Mouse (Mus musculus): ENCODE measurements at regions not wholly inside any gene's neighbourhood (a gene's known extent, or its start where the extent isn't known, plus 50 kb on each side); places are given as distances from the start of the nearest gene placed in this dataset.
"Not testable (repeated sequence)": the region's sequence is repeated elsewhere in the genome, so short reads cannot be mapped to it uniquely, and the experiment has no call there.

GRCm38 (mm10) chr14:53599299-53599698 lies 654.6 kb downstream of the Dad1 start:
- not testable (repeated sequence) for H3K27ac ChIP-seq (ENCODE audit: low read depth, low read length); H3K36me3 ChIP-seq (ENCODE audit: control insufficient read depth, insufficient read depth, low read length); H3K27me3 ChIP-seq (ENCODE audit: control insufficient read depth, insufficient read depth, low read length); H3K9me3 ChIP-seq (ENCODE audit: control insufficient read depth, low read length); H3K9ac ChIP-seq (ENCODE audit: low read depth, low read length); ATAC-seq (ENCODE audit: low FRiP score, low TSS enrichment); H3K4me2 ChIP-seq (replicated peaks; ENCODE audit: low read depth, low read length); H3K4me1 ChIP-seq (ENCODE audit: control insufficient read depth, insufficient read depth, low read length); H3K4me3 ChIP-seq (ENCODE audit: low read length)
- WGBS = 69% methylated on average over 3 of the region's 3 CpGs

GRCm38 (mm10) chr14:53597287-53597686 lies 656.6 kb downstream of the Dad1 start:
- ATAC-seq (ENCODE audit: low FRiP score, low TSS enrichment) = not testable (repeated sequence)

GRCm38 (mm10) chr14:53590601-53591000 lies 663.3 kb downstream of the Dad1 start:
- H3K27ac ChIP-seq (ENCODE audit: low read depth, low read length); H3K9ac ChIP-seq (ENCODE audit: low read depth, low read length); H3K4me2 ChIP-seq (replicated peaks; ENCODE audit: low read depth, low read length); H3K36me3 ChIP-seq (ENCODE audit: control insufficient read depth, insufficient read depth, low read length); H3K4me3 ChIP-seq (ENCODE audit: low read length); H3K4me1 ChIP-seq (ENCODE audit: control insufficient read depth, insufficient read depth, low read length); ATAC-seq (ENCODE audit: low FRiP score, low TSS enrichment); H3K9me3 ChIP-seq (ENCODE audit: control insufficient read depth, low read length); H3K27me3 ChIP-seq (ENCODE audit: control insufficient read depth, insufficient read depth, low read length): not testable (repeated sequence)
- WGBS = 39% methylated on average over 6 of the region's 6 CpGs

More at GRCm38 (mm10) chr14:53597287-53597686, 656.6 kb downstream of the Dad1 start:
- not testable (repeated sequence) for H3K4me3 ChIP-seq (ENCODE audit: low read length); H3K36me3 ChIP-seq (ENCODE audit: control insufficient read depth, insufficient read depth, low read length); H3K4me2 ChIP-seq (replicated peaks; ENCODE audit: low read depth, low read length); H3K27ac ChIP-seq (ENCODE audit: low read depth, low read length); H3K27me3 ChIP-seq (ENCODE audit: control insufficient read depth, insufficient read depth, low read length); H3K9ac ChIP-seq (ENCODE audit: low read depth, low read length); H3K4me1 ChIP-seq (ENCODE audit: control insufficient read depth, insufficient read depth, low read length); H3K9me3 ChIP-seq (ENCODE audit: control insufficient read depth, low read length)

- H3K36me3 ChIP-seq (ENCODE audit: control insufficient read depth, insufficient read depth, low read length); H3K9me3 ChIP-seq (ENCODE audit: control insufficient read depth, low read length); H3K27me3 ChIP-seq (ENCODE audit: control insufficient read depth, insufficient read depth, low read length); H3K9ac ChIP-seq (ENCODE audit: low read depth, low read length); H3K4me3 ChIP-seq (ENCODE audit: low read length); H3K4me1 ChIP-seq (ENCODE audit: control insufficient read depth, insufficient read depth, low read length); ATAC-seq (ENCODE audit: low FRiP score, low TSS enrichment); H3K4me2 ChIP-seq (replicated peaks; ENCODE audit: low read depth, low read length); H3K27ac ChIP-seq (ENCODE audit: low read depth, low read length): not testable (repeated sequence)
- WGBS = 89% methylated on average over 6 of the region's 6 CpGs
Observed at GRCm38 (mm10) chr14:53582528-53582927, 671.4 kb downstream of the Dad1 start.

- H3K4me3 ChIP-seq (ENCODE audit: low read length); H3K4me2 ChIP-seq (replicated peaks; ENCODE audit: low read depth, low read length); ATAC-seq (ENCODE audit: low FRiP score, low TSS enrichment); H3K9ac ChIP-seq (ENCODE audit: low read depth, low read length); H3K27me3 ChIP-seq (ENCODE audit: control insufficient read depth, insufficient read depth, low read length); H3K9me3 ChIP-seq (ENCODE audit: control insufficient read depth, low read length); H3K4me1 ChIP-seq (ENCODE audit: control insufficient read depth, insufficient read depth, low read length); H3K36me3 ChIP-seq (ENCODE audit: control insufficient read depth, insufficient read depth, low read length); H3K27ac ChIP-seq (ENCODE audit: low read depth, low read length): not testable (repeated sequence)
- WGBS = 49% methylated on average over 3 of the region's 3 CpGs
Observed at GRCm38 (mm10) chr14:53581734-53582133, 672.2 kb downstream of the Dad1 start.

GRCm38 (mm10) chr14:53576927-53577326 lies 677.0 kb downstream of the Dad1 start:
- not testable (repeated sequence) for H3K4me3 ChIP-seq (ENCODE audit: low read length); H3K4me1 ChIP-seq (ENCODE audit: control insufficient read depth, insufficient read depth, low read length); ATAC-seq (ENCODE audit: low FRiP score, low TSS enrichment); H3K27ac ChIP-seq (ENCODE audit: low read depth, low read length); H3K9me3 ChIP-seq (ENCODE audit: control insufficient read depth, low read length); H3K27me3 ChIP-seq (ENCODE audit: control insufficient read depth, insufficient read depth, low read length); H3K4me2 ChIP-seq (replicated peaks; ENCODE audit: low read depth, low read length); H3K36me3 ChIP-seq (ENCODE audit: control insufficient read depth, insufficient read depth, low read length); H3K9ac ChIP-seq (ENCODE audit: low read depth, low read length)
- WGBS = 95% methylated on average over 1 of the region's 1 CpGs

- H3K36me3 ChIP-seq (ENCODE audit: control insufficient read depth, insufficient read depth, low read length); ATAC-seq (ENCODE audit: low FRiP score, low TSS enrichment); H3K9ac ChIP-seq (ENCODE audit: low read depth, low read length); H3K4me3 ChIP-seq (ENCODE audit: low read length); H3K27ac ChIP-seq (ENCODE audit: low read depth, low read length); H3K9me3 ChIP-seq (ENCODE audit: control insufficient read depth, low read length); H3K4me2 ChIP-seq (replicated peaks; ENCODE audit: low read depth, low read length); H3K4me1 ChIP-seq (ENCODE audit: control insufficient read depth, insufficient read depth, low read length); H3K27me3 ChIP-seq (ENCODE audit: control insufficient read depth, insufficient read depth, low read length): not testable (repeated sequence)
- WGBS = 89% methylated on average over 1 of the region's 1 CpGs
Observed at GRCm38 (mm10) chr14:53572701-53573100, 681.2 kb downstream of the Dad1 start.

GRCm38 (mm10) chr14:53562606-53563005 lies 691.3 kb downstream of the Dad1 start:
- Histone ChIP-seq H3K27me3 (ENCODE audit: control insufficient read depth, insufficient read depth, low read length) (no peaks in the 10 kb centered on the region), H3K4me3 (ENCODE audit: low read length) (no peak overlapping the region), H3K36me3 (ENCODE audit: control insufficient read depth, insufficient read depth, low read length) (no peaks in the 10 kb centered on the region), H3K9me3 (ENCODE audit: control insufficient read depth, low read length) (no peaks in the 10 kb centered on the region), H3K4me2 (replicated peaks; ENCODE audit: low read depth, low read length) (no peak overlapping the region), H3K4me1 (ENCODE audit: control insufficient read depth, insufficient read depth, low read length) (no peaks in the 10 kb centered on the region), H3K9ac (ENCODE audit: low read depth, low read length) (no peak overlapping the region), H3K27ac (ENCODE audit: low read depth, low read length) (no peak overlapping the region)
- 51% methylated on average over 2 of the region's 2 CpGs for WGBS
- ATAC-seq (ENCODE audit: low FRiP score, low TSS enrichment) = no peak

GRCm38 (mm10) chr14:53560146-53560545 lies 693.8 kb downstream of the Dad1 start:
- not testable (repeated sequence) for H3K4me2 ChIP-seq (replicated peaks; ENCODE audit: low read depth, low read length); H3K9me3 ChIP-seq (ENCODE audit: control insufficient read depth, low read length); H3K27ac ChIP-seq (ENCODE audit: low read depth, low read length); ATAC-seq (ENCODE audit: low FRiP score, low TSS enrichment); H3K36me3 ChIP-seq (ENCODE audit: control insufficient read depth, insufficient read depth, low read length); H3K4me3 ChIP-seq (ENCODE audit: low read length); H3K9ac ChIP-seq (ENCODE audit: low read depth, low read length); H3K27me3 ChIP-seq (ENCODE audit: control insufficient read depth, insufficient read depth, low read length); H3K4me1 ChIP-seq (ENCODE audit: control insufficient read depth, insufficient read depth, low read length)
- whole genome bisulfite sequencing = 82% methylated on average over 5 of the region's 5 CpGs

- not testable (repeated sequence) for ATAC-seq (ENCODE audit: low FRiP score, low TSS enrichment); H3K27ac ChIP-seq (ENCODE audit: low read depth, low read length); H3K4me3 ChIP-seq (ENCODE audit: low read length); H3K9ac ChIP-seq (ENCODE audit: low read depth, low read length); H3K36me3 ChIP-seq (ENCODE audit: control insufficient read depth, insufficient read depth, low read length); H3K4me1 ChIP-seq (ENCODE audit: control insufficient read depth, insufficient read depth, low read length); H3K27me3 ChIP-seq (ENCODE audit: control insufficient read depth, insufficient read depth, low read length); H3K9me3 ChIP-seq (ENCODE audit: control insufficient read depth, low read length); H3K4me2 ChIP-seq (replicated peaks; ENCODE audit: low read depth, low read length)
Observed at GRCm38 (mm10) chr14:53559386-53559920, 694.5 kb downstream of the Dad1 start.
